In the genomic region with DNA sequence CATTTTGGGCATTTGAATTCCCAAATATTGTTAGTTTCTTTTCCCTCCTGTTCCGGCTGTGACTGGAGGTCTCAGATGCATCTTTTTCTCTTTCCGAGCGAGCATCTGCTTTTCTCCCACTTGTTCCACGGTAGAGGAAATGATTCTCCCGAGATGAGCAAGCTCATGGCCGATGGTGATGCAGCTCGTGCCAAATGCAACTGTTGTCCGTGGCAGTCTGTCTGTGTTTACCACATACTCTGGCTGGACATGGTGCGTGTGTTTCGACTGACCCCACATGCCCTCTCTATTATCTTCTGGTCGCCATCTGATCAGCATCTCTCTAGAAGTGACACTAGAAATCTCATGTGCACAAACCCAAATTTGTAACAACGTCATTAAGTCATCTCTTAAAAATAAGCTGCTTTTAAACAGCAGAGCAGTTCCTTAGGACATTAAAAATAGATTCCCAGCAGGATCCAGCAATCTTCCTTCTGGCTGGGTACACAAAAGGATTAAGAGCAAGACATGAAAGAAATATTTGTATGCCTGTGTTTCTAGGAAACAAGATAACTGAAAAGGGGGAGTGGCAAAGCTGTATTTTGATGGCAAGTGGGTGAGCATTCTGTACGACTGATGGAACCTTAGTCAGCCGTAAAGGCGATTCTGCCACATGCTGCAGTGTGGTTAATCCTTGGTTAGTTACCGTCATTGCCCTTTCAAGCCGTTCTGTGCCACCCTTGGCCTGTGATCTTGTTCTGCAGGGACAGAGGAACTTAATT, we compare ENCODE assay signal across 9 mouse cellular contexts.
A peak's percentile ranks its signal among the peaks of the same experiment; 100 is the strongest.
DNase-seq lines count a peak whose midpoint lies in the region.
"Had no signal": no experiment of that assay in that cellular context is flagged by ENCODE, and none has a peak within 500 bp of the region (broad histone marks: within the 10 kb centered on the region; RNA-seq: fewer than 3 reads in every experiment).

No protein-coding gene starts in this region.

- peaks cover 3% of the 10 kb centered on the region; the same call in 1 of the 2 replicates for H3K36me3 ChIP-seq in heart, embryonic 10.5 days
- H3K36me3 ChIP-seq in midbrain, embryonic 10.5 days: no peaks in the 10 kb centered on the region
- H3K36me3 ChIP-seq: limb, embryonic 15.5 days had no signal

- H3K9me3 ChIP-seq in heart, embryonic 10.5 days: no peaks in the 10 kb centered on the region
- no peaks in the 10 kb centered on the region for H3K9me3 ChIP-seq in midbrain, embryonic 10.5 days (replicated peaks)
- H3K9me3 ChIP-seq: limb, embryonic 15.5 days had no signal

- 74% methylated on average over 17 of the region's 17 CpGs for WGBS in heart, embryonic 10.5 days
- 48% methylated on average over 17 of the region's 17 CpGs for WGBS in midbrain, embryonic 10.5 days

- no peaks in the 10 kb centered on the region; the same call in 1 of the 2 replicates for H3K27me3 ChIP-seq in heart, embryonic 10.5 days (ENCODE audit: insufficient read depth, poor library complexity, severe bottlenecking)
- peaks cover 11% of the 10 kb centered on the region; the same call in 1 of the 2 replicates for H3K27me3 ChIP-seq in midbrain, embryonic 10.5 days (ENCODE audit: low read depth, poor library complexity, severe bottlenecking)
- H3K27me3 ChIP-seq: limb, embryonic 15.5 days had no signal

- H3K4me1 ChIP-seq in heart, embryonic 10.5 days: peaks cover 26% of the 10 kb centered on the region
- peaks cover 24% of the 10 kb centered on the region for H3K4me1 ChIP-seq in midbrain, embryonic 10.5 days

- intact Hi-C loops in heart, postnatal 25 days (cut with DNase I): no loop called here

- no peak overlapping the region for H3K4me3 ChIP-seq in heart, embryonic 10.5 days
- H3K4me3 ChIP-seq in midbrain, embryonic 10.5 days: no peak overlapping the region
- H3K4me3 ChIP-seq: limb, embryonic 15.5 days had no signal

- H3K27ac ChIP-seq in heart, embryonic 10.5 days: no peak overlapping the region
- H3K27ac ChIP-seq in midbrain, embryonic 10.5 days (replicated peaks): 0 out of 2 replicates have a peak overlapping the region, but pooled peaks have one; percentile 17
- H3K27ac ChIP-seq: limb, embryonic 15.5 days had no signal

- DNase-seq in heart, embryonic 10.5 days (ENCODE audit: low spot score): peak; percentile 22
- no peak for DNase-seq in heart, postnatal 25 days (ENCODE audit: low spot score)
- DNase-seq in brain, adult 2 months (ENCODE audit: low read depth, low spot score): peak; percentile 77
- peak; percentile 49 to 62 for DNase-seq in cerebellum, postnatal 14 days
- DNase-seq in midbrain, embryonic 10.5 days (ENCODE audit: low spot score): no peak
- DNase-seq in urinary bladder, postnatal 25 days (ENCODE audit: low spot score): no peak
- DNase-seq in urinary bladder, postnatal 14 days (ENCODE audit: low spot score): no peak
- DNase-seq in spleen, adult 12 weeks (ENCODE audit: low spot score): no peak

Comparison
In these comparisons a context has a peak if more than half of its experiments do, and no peak if none do; other contexts are left out.
1. DNase-seq: peak in heart, embryonic 10.5 days (single experiment), brain, adult 2 months (single experiment) and cerebellum, postnatal 14 days (2 of 2); none in heart, postnatal 25 days (single experiment), midbrain, embryonic 10.5 days (single experiment), urinary bladder, postnatal 25 days (single experiment), urinary bladder, postnatal 14 days (single experiment) and spleen, adult 12 weeks (single experiment).